Mouse (Mus musculus) layer of hippocampus, postnatal 14 days (tissue): ENCODE results near the gene Tars. TPM values are rescaled to one million over a fixed set of nuclear protein-coding genes. Genes with fewer than 3 reads are reported as not detected.

Experiments used
- DNase-seq, 2 experiments: peaks; one replicate each; pipeline ENCODE4 v3.0.0; 2021 to 2022; ENCODE audit warnings: low spot score in 2 of 2, mixed read lengths in 1 of 2
- total RNA-seq, 2 experiments: library from RNA; stranded (reverse); gene quantifications; 2 replicates each; pipeline ENCODE4 v1.2.3; 2021

Tars gene
- total RNA-seq, 2 experiments from 2014 or later: 40.3 to 40.7 TPM

DNA sequence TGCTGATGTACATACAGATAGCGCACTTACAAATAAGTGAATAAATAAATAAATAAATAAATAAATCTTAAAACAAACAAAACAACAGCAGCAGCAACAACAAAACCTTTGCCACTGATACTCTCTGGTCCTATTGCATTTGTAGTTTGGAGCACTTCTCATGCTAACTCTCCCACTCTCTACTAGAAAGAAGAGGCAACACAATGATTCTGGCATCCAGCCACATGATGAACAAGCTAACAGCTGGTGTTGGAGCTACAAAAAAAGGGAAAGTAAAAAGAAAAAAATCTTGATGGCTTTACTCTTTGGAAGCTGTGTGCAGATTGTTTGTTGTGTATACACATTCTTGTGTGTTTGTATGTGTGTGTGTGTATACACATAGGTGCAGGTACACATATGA is 34.7 kb downstream of the Tars start:
- DNase-seq: peak; percentile 35 to 72

DNA sequence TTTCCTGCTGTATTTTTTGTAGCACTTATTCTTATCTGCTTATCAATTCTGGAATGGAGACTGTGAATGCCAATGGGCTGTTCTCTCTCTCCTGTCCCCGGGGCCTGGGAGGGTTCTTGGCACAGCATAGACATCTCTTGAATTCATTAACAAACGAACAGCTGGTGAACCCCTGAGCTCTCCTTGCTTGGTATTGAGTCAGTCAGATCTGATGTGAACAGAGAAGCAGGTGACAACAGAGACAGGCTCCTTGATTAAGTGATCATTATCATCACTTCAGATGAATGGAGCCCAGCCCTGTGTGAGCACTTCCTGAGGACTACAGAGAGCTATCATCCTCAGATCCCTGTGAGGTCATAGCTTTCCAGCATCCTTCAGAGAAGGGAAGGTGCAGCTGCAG is 35.4 kb downstream of the Tars start:
- no peak for DNase-seq

DNA sequence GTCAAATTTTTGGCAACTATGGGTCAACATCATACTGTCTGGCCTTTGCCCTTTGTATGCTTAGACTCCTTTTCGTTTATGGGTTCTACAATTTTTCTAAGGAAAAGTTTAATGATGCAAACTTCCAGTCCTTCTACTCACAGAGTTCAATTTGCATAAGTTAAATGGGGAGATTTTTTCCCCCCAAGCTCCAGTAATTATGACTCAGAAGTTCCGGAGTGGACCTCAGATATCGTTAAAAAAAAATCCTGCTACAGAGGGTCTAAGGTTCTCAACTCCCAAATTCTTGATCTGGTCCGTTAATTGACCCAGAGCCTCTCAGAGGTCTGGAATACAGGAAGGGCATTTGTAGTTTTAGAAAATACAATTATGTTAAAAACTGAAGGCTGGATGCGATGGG is 37.6 kb downstream of the Tars start:
- no peak for DNase-seq

DNA sequence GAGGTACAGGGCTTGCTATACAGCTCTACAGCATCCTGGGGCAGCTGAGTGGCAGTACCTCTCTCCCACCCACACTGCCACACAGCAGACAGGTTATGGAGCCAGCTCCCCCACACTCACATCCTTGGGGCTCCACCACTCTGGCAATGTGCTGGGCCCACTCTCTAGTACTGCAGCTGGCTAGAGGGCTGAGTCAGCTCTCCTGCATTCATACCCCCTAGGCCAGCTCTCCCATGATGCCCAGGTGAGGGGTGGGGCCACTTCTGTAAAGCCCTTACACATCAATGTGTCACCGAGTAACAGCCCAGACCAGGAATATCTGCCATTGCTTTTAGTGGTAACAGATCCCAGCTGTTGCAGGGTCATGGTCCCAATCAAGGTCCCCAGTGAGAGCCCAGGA is 38.6 kb downstream of the Tars start:
- DNase-seq: no peak

DNA sequence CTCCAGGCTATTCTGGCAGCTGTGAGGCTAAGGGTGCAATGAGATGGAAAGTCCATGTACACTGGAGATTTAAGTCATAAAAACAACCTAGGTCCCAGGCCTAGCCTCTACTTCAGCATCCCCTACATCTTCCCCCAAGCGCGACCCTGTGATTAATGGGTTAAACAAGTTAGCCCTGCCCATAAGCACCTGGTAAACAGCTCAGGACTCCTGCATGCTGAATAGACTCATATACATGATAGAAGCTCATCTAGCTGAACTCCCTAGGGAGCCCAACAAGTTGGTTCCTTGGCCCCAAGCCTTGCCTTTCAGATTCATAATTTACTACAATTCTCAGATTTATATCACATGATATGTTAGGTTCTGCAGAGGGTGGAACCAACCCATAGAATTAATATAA is 42.0 kb downstream of the Tars start:
- no peak for DNase-seq

DNA sequence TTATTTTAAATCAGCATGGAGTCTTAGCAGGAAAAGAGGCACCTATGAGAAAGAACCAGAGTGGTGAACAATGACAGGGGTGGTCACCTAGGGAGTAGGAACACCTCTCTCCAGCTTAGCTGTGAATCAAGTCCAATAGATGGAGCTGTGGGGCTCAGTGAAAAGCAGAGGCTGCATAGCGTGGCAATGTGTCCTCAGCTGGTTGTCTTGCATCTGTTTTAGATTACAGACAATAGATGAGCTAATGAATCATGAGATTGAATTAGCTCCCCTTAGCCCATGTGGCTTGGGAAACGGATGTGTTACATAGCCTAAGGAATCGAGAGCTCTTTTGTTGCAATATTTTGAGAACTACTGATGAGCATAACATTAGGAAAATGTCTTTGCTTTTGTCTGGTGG is 43.6 kb downstream of the Tars start:
- DNase-seq: no peak

DNA sequence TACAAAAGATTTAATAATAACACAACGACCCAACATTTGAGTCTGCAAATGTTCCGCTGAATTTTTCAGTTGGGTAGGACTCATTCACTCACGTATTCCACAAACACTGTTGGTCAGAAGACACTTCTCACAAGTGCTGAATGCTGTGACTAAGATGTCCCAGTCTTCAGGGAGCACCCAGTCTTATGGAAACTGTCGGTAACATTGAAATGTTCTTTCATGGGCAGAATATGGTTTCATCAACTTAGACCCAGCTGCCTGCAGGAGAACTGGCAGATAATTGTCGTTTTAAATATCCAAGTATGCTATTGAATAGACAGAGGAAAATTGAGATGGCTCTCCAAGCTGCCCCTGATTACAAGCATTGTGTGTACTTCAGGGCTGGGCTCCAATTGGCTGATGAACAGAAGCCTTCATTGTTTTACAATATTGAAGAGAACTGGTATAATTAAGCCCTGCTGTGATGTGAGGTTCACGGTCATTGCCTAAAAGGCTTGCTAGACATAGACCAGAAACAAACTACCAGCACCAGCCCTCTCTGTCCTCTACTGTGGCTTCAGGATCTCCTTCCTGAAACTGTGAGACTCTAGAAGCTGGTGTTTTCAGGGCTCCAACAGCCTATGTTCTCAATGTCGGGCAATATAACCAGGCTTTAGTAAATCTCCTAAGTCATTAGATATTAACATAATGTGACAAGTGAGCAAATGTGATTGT is 59.8 kb downstream of the Tars start:
- DNase-seq: peak; percentile 7 to 49
